Mouse (Mus musculus) c-Kit-positive CD71-positive TER-119-negative erythroid progenitor cells, embryonic 14.5 days (primary cell): ENCODE data around the gene Col24a1.

Experiments
- DNase-seq: peaks from one replicate; pipeline ENCODE4 v3.0.0-alpha.2; 2013; ENCODE audit warnings: low read depth

Col24a1 gene

DNA sequence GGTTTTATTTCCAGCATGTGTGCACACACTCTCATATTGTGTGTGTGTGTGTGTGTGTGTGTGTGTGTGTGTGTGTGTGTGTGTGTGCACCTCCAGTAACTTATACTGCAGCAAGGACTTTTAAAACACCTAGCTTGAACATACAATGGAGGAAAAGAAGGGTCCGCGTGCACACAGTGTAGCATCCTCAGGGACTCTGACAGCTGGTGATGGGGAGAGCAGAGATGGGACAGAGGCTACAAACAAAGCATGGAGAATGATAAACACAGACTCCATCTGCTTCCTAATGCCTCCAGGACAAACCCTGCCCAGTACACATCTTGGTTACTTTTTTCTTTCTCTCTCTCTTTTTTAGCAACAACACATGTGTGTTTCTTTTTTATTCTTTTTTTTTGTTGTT lies 171.5 kb downstream of the Col24a1 start:
- no peak for DNase-seq

DNA sequence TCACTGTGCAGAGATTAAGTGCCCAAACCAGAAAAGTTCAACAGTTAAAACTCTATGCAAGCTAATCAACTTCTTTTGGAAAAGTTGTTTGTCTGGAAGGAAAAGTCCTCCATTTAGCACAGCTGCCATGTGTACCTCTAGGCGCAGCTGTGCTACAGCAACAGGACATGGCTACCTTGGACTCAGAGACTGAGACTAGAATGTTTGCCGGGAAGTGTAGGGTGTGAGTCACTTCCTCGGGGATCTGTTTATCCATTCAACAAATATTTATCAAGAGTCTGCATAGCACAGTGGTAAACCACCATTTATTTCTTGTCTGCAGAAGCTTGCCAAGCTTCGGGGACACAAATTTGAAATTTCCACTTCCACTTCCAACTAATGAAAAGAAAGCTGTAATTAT lies 178.8 kb downstream of the Col24a1 start:
- DNase-seq = no peak

DNA sequence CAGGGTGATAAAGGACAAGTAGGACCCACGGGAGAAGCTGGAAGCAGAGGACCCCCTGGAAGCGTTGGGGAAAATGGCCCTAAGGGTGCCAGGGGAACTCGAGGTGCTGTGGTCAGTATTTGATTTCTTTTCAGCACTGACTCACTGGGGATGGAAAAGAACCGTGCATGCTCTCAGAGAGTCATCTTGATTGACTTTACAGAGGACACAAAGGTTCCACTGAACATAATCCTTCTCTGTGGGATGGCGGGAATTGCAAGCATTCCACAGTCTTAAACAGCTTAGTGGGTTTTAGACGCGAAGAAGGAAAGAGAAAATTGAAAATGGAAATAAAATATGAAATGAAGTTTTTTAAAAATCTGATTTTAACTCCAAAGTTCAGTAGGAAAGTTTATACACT lies 181.9 kb downstream of the Col24a1 start:
- no peak for DNase-seq

DNA sequence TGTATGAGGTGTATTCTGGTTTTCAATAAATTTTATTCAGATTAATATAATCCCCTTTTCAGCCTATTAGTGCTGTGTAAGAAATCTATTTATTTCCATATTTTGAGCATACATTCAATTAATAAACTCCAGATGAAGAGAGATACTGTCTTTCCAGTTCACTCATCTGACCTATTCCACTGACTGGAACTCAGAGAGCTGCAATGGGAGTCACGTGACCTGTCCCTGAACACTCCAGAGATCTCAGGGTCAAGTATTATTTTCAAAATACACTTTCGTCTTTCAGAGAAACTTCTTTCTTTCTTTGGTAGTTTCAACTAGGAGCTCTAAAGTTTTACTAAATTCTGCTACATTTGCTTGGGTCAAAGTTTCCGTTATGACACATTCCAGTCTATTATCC lies 184.4 kb downstream of the Col24a1 start:
- DNase-seq = no peak

DNA sequence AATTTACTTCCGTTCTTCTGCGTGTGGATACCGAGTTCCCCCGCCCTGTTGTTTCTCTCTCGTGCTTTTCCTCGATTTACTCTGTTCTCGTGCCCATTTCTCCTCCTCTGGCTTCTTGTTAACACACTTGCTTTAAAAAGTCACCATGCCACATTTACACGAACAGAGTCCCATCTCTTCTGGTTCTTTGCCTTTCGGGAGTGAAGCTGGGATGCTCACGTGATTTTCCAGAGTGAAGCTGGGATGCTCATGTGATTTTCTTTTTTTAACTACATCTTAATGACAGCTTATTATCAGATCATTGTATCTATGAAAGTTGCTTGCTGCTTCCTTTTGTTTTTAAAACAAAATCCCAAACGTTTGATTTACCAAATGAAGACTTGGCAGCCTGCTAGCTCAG lies 184.8 kb downstream of the Col24a1 start:
- DNase-seq = no peak

DNA sequence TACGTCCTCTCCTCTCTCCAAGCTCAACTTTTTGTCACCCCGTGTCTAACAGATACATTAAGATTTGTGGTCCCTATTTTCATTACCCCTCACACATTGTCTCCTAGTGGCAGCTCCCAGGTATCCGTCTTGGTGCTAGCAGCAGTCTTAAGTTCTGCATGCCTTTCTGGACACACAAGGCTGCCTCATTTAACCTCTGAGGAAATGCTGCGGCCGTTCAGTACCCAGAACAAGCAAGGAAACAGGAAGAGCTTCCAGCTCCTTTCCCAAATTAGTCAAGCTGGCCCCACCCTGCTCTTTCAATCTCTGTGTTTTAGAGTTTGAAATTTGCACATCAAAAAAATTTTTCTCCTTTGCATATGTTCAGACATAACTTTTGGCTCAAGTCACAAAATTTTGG lies 186.2 kb downstream of the Col24a1 start:
- no peak for DNase-seq

DNA sequence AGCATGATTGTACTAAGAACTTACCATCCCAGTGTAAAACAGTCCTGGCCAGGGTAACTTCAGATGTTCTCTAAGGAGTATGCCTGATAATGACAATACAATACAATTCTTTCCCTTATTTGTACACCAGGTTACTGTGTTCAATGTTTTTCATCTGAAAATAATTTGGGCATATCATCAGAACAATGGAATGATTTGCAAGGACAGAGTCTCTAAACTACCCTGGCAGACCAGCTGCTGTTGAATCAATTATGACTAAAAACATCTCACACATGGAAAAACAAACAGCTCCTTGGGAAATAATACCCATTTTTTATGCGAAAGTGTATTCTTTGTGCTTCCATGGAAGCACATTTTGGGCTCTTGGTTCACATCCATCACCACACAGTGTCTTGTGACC lies 198.0 kb downstream of the Col24a1 start:
- no peak for DNase-seq

DNA sequence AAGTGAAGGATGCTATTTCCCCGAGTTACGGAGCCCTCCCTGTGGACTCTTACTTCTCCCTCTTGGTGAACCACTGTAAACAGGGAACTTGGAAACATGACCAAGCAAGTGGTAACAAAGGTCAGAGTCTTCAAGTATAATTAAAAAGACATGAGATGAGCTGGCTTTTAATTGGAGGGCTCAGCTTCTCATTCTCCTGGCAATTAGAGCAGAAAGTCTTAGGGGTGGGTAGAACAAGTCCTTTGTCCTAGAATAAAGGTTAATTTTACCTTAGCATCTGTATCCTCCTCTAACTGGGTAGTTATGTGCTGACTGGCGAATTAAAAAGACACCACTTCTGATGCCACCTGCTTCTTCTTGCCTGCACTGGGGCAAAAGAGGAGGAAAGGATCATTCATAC lies 199.1 kb downstream of the Col24a1 start:
- no peak for DNase-seq

DNA sequence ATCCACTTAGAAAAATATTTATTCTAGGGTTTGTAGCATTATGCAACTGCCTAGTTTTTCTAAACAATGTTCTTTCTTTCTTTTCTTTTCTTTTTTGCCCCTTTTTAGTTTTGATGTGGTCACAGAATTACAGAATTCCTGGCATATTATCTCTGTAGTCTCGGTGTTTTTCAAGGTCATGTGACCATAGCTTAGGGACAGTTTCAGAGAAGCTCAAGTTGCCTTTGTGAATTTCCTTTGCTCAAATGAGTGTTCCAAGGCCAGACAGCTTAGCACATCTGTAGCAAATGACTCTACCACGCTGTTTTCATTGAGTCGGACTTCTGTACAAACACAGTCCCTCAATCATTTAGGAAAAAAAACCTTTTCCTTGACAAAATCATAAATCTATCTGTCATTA lies 205.9 kb downstream of the Col24a1 start:
- no peak for DNase-seq

DNA sequence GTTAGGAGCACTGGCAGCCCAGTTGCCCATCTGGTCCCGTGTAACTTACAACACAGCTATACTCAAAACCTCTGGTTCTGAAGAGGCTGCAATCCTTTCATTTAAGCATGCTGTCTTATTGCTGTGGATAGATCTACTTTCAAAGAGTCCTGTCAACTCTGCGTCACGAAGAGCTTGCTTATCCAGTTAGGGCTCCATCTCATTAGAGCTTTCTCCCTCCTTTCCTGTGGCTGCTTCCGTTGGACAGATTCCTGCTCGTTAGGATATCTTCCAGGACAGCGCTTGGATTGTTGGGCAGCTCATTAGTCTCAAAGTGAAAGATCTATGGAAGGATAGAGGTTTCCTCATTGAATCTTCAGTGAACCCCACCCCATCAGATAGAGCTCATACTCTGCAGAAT lies 206.6 kb downstream of the Col24a1 start:
- no peak for DNase-seq

DNA sequence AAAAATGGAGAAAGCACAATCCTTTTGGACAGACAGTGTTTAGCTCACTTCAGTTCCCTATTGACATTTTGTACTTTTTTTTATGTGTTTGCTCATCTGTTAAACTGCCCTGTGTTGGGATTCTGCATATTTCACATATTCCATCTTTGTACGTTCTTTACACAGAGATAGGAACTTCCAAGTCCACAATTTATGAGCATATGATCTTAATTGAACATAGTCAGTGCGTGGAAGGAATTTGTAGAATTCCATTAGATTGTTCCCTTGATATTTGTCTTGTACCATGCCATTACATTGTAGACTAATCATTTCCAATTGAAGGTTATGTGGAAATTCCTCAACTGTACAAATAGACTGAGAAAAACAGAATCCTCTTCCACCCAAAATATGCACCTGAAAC lies 212.6 kb downstream of the Col24a1 start:
- no peak for DNase-seq

DNA sequence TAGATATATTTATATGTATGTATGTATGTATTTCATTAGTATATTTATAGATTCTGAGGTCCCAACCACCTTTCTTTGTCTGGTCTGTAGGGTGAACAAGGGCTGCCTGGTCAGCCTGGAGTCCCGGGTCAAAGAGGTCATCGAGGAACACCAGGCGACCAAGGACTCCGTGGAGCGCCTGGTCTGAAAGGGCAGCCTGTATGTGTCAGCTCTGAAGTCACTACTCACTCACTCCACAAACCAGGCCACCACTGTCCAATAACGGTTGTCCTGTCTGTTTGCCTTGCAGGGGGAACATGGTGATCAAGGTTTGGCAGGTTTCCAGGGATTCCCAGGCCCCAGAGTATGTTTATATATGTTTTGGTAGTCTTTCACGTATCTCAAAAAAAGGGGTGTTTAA lies 216.3 kb downstream of the Col24a1 start:
- DNase-seq = no peak

DNA sequence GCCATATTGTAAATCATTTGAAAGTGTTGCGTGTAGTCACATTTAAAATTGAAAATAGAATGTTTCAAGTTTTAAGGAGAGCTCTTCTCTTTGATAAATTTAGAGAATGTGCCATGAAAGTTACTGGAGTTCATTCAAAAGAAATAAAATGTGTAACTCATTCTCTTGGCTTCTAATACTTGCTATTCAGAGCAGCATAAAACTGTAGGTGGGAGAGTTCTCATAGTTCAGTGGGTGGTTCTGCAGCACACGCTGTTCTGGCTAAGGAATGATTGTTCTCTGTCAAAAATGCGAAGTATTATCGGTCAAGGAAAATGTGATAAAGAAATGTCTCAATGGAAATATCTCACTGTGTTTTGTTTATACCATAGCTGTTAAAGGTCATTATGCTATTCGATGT lies 221.9 kb downstream of the Col24a1 start:
- DNase-seq = no peak

DNA sequence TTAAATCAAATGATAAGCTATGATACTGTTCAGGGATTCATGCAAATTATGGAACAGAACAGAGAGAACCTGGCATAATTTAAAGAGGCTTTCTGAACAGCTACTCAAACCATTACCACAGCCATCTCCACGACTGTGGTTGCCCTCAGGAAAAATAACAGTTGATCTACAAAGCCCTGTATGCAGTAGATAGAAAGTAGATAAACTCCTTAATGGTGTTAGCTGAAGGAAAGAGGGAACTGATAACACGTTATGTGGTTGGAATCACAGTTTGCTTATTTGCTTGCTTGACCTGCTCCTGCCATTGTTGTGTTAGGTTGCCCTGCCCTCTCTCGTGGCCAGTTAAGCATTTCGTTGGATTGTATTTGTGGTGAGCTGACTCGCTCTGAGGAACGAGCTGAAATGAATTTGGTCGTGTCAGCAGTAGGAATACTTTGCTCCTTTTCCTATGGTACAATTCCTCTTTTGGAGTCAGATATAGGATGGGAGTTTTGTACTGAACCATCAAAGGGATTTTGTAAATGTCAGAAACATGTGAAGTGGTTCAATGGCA lies 229.3 kb downstream of the Col24a1 start:
- DNase-seq = no peak

DNA sequence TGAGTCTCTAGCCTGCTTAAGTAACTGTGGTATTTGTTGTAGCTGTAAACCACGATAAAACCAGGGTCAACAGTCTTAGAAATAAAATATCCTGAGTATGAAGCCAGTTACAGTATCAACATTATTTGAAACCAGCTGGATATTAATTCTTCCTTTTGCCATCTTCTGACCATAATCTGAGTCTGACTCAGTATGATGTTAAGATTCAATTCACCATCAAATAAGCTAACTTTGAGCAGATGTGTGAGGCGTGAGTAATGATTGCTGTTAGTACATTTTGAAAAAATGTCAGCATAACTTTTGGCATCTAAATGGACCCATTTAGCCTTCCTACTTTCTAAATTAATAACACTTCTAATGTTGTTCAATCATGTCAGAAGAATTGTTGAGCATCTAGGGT lies 230.0 kb downstream of the Col24a1 start:
- no peak for DNase-seq

DNA sequence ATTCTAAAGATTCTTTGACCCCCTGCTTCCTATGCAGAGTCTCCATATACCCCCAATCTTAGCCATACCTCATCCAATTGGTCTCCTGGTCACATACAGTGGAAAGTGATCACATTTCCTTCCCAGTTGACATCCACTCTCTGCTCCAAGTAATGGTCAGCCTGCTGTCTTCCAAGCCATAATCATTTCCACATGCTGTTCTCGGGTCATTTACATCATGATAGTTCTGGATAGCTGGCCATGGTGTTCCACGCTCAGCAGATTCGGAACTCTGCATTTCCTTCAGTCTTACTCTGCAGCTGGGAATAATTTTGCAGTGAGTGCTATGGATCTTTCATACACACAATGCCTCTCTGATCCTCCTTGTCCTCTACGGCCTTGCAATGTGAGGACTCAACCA lies 233.0 kb downstream of the Col24a1 start:
- DNase-seq = no peak

DNA sequence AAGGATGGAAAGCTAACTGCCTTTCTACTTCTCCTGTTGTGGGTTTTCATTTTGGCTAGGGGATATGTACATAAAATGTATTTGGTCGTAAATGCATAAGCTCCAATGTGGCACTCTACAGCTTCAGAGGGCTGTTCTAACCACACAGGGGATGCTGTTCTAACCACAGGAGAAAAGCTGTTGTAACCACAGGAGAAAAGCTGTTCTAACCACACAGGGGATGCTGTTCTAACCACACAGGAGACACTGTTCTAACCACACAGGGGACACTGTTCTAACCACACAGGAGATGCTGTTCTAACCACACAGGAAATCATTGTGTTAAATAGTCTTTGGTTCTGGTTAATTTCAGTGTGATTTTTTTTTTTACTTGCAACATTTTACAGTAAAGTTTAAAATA lies 245.6 kb downstream of the Col24a1 start:
- DNase-seq = no peak

DNA sequence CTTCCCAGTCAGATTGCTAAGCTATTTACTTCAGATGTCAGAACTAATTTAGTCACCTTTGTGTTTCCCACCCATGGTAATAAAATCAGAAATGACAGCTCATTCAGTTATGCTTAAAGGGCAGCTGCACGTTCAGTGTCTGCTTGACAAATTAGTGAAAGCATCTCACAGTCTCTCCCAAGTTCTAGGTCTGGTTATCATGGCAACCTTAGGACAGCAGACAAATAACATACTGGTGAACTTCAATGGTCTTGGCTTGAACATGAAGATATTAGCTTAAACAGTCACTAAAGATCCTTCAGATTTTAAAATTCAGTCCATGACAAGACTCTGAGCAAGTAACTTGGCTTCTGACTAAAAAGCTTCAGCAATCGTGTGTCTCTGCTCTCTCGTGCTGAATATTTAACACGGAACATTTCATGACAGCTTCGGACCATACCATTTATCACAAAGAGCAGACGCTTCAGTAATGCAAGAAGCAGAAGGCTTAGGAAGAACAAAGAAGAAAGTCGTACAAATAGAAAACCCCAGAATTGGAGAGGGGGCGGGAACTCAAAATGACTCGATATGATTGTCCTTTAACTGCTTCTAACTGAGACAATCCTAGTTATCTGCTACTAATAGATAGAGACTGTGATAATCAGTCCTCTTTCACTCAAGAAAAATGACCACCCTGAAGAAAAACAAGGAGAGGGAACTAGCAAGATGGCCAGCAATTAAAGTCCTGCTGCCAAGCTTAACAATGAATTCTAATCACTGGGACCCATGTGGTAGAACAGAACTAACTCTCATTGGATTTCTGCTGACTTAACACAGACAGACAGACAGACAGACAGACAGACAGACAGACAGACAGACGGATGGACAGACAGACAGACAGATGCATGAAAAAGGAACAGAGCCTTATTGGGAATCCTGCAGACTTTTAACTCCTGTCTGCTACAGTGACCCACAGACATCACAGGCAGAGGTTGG lies 256.5 kb downstream of the Col24a1 start:
- no peak for DNase-seq

DNA sequence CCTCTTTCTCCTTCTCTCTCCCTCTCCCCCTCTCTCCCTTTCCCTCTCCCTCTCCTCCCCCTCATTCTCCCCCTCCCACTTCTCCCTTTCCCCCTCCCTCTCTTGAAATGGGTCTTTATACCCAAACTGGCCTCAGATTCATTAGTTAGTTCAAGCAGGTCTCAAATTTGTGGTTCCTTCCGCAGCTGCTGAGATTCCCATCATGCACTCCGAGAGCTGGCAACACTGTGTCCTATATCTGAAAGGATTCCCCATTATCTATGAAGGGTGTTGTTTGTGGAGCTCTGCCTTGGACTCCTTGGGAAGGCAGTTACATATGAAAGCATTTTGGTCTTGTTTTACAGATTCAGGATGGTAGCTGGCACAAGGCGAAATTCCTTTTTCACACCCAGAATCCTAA lies 257.9 kb downstream of the Col24a1 start:
- no peak for DNase-seq

DNA sequence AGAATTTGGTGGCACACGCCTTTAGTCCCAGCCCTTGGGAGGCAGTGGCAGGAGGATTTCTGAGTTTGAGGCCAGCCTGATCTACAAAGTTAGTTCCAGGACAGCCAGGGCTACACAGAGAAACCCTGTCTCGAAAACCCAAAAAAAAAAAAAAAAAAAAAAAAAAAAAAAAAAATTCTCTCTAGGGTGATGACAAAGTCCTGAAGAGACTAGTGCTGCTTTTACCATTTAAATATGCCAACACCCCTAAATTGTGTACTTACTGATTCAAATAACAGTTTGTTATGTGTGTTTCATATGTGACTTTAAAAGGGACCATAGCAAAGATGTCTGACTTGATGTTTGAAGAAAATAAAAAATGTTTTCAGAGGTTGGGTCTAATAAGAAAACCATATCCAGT lies 262.1 kb downstream of the Col24a1 start:
- DNase-seq = no peak

DNA sequence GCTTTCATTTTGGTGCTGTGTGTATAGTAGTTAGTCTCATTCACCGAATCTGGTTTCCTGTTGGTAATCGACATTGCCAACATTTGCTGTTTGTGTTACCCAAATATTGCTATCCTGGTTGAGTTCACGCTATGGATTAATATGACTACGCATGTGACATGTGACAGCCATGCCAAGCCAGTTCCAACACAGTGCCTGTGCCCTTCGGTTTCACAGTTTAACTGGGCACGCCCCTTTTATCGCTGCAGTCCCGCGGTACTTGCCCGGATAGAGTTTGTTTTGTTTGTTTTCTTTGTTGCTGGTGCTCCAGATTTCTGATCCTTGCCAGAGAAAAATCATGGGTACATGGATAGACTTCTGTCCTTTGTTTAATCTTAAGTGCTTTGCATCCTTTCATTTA lies 263.9 kb downstream of the Col24a1 start:
- no peak for DNase-seq

DNA sequence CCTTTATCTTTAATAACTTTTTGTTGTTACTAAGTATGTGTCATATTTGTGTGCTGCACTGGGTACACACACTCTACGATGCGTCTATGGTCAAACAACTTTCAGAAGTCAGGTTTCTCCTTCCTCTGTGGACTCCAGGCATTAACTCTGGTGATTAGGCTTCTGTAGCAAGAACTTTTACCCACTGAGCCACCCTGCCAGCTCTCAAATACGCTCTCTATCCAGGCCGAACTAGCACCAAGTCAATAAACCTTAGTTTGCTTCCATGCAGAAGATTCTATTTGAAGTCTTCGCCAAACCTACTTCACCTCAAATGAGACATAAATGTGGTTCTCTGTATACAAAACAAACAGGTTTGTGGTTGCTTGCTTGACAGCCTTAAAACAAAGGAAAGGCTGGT lies 267.4 kb downstream of the Col24a1 start:
- no peak for DNase-seq

DNA sequence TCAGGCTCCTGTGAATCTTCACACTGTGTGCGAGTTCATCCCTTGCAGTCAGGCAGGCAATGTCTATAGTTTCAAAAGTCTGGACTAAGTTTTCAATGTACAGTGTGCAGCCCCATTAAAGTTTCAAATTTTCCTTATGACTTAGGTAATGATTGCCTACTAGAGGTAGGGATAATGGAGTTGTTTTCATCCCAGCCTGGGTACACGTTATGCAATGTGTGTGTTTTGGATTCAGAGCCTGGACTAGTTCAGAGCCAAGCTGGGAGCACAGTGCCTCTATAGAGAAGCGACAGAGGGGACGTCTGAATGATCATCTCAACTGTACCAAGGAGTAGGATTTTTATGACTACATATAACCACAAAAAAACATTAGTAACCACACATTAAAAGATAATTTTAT lies 267.8 kb downstream of the Col24a1 start:
- no peak for DNase-seq

DNA sequence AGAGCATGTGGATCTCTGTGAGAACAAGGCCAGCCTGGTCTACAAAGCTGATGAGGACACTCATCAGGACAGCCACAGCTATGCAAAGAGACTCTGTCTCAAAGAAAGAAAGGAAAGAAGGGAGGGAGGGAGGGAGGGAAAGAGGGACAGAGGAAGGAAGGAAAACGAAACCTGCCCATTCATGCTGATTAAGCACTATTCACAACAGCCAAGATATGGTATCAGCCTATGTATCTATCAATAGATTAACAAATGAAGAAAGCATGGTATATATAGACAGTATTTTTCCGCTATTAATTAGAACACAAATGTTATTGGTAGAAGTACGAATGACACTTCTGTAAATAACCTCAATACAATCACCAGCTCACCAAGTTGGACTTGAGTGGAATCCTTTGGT lies 282.2 kb downstream of the Col24a1 start:
- no peak for DNase-seq
